Mouse (Mus musculus) liver, adult 2 months (tissue): Measurements from ENCODE around the gene Ankrd52. TPM values are rescaled to one million over a fixed set of nuclear protein-coding genes. Genes with fewer than 3 reads are reported as not detected.
A peak's percentile ranks its signal among the peaks of the same experiment; 100 is the strongest.

Experiments used
- DNase-seq: peaks from one replicate; pipeline ENCODE4 v3.0.0-alpha.2; 2011; ENCODE audit warnings: low read depth, low spot score; ENCODE audit errors: extremely low read depth
- H3K27ac ChIP-seq: fragments of 200-500 bp; replicated peaks from 2 replicates; pipeline ENCODE4 v1.5.1; 2012; ENCODE audit warnings: low read depth, mild to moderate bottlenecking, control low read depth, inconsistent platforms, low read length; ENCODE audit not compliant: insufficient read depth
- H3K27me3 ChIP-seq: fragments of 200-500 bp; 2 replicates; pipeline ENCODE4 v1.6.1; 2012; ENCODE audit warnings: mild to moderate bottlenecking, moderate library complexity, low read length, inconsistent platforms; ENCODE audit not compliant: control insufficient read depth, insufficient read depth
- H3K36me3 ChIP-seq: fragments of 200-500 bp; 2 replicates; pipeline ENCODE4 v1.6.1; 2012; ENCODE audit warnings: low read length, inconsistent platforms; ENCODE audit not compliant: control insufficient read depth, insufficient read depth
- H3K4me1 ChIP-seq: fragments of 200-500 bp; 2 replicates; pipeline ENCODE4 v1.6.1; 2011; ENCODE audit warnings: low read length; ENCODE audit not compliant: control insufficient read depth, insufficient read depth
- H3K4me3 ChIP-seq: fragments of 200-500 bp; 2 replicates; pipeline ENCODE4 v1.5.1; 2011; ENCODE audit warnings: low read depth, mild to moderate bottlenecking, control low read depth, low read length, moderate library complexity; ENCODE audit not compliant: insufficient read depth
- H3K79me2 ChIP-seq: fragments of 200-500 bp; 2 replicates; pipeline ENCODE4 v1.6.1; 2012; ENCODE audit warnings: inconsistent platforms, mild to moderate bottlenecking, low read length, moderate library complexity; ENCODE audit not compliant: control insufficient read depth, insufficient read depth
- H3K9ac ChIP-seq: fragments of 200-500 bp; 2 replicates; pipeline ENCODE4 v1.6.1; 2012; ENCODE audit warnings: low read depth, mild to moderate bottlenecking, control low read depth, inconsistent platforms, low read length
- CTCF ChIP-seq: fragments of 200-500 bp; IDR thresholded peaks from 2 replicates; pipeline ENCODE4 v1.5.1; 2011; ENCODE audit warnings: low read depth, low read length, control low read depth
- POLR2A ChIP-seq: fragments of 200-500 bp; IDR thresholded peaks from 2 replicates; pipeline ENCODE4 v1.6.1; 2011; ENCODE audit warnings: low read length, control low read depth; ENCODE audit not compliant: insufficient read depth; ENCODE audit errors: extremely low read depth
- WGBS: fragments of 180-500 bp; shearing (Covaris S2); methylation state at CpG from one replicate; pipeline ENCODE4 v1.1.7; 2018; 5-methylcytosine and 5-hydroxymethylcytosine counted together
- polyA plus RNA-seq: library from polyadenylated mRNA; depleted of rRNA; stranded (reverse); fragments of >200 nt; gene quantifications from 2 replicates; pipeline ENCODE4 v1.2.3, GENCODE M21; 2012
- total RNA-seq: library from RNA; depleted of rRNA; stranded (reverse); fragments of >200 nt; gene quantifications from 2 replicates; pipeline ENCODE4 v1.2.3, GENCODE M21; 2014

Ankrd52 gene
- total and polyA plus RNA-seq, 2 experiments, result 5.6 to 14.8 TPM

- 94% methylated on average over 7 of the region's 7 CpGs for whole genome bisulfite sequencing
- Histone ChIP-seq H3K4me3 (no peak overlapping the region), H3K9ac (no peak overlapping the region), H3K27ac (no peak overlapping the region), H3K4me1 (no peaks in the 10 kb centered on the region), H3K79me2 (no peaks in the 10 kb centered on the region), H3K27me3 (no peaks in the 10 kb centered on the region), H3K36me3 (peaks cover 24% of the 10 kb centered on the region)
- no peak for TF ChIP-seq CTCF
- TF ChIP-seq POLR2A, result no peak
- DNase-seq, result no peak
Observed at GRCm38 (mm10) chr10:128385902-128386301, 9.0 kb downstream of the Ankrd52 start.

GRCm38 (mm10) chr10:128388941-128389340 is 12.0 kb downstream of the Ankrd52 start:
- no peak overlapping the region for H3K27ac ChIP-seq
- WGBS, result 93% methylated on average over 14 of the region's 14 CpGs
- no peaks in the 10 kb centered on the region for H3K79me2 ChIP-seq
- H3K4me1 ChIP-seq, result no peaks in the 10 kb centered on the region
- no peak for TF ChIP-seq POLR2A
- TF ChIP-seq CTCF, result no peak
- no peak overlapping the region for H3K4me3 ChIP-seq
- H3K36me3 ChIP-seq, result peaks cover 11% of the 10 kb centered on the region; the same call in 1 of the 2 replicates
- DNase-seq, result no peak
- no peak overlapping the region for H3K9ac ChIP-seq
- no peaks in the 10 kb centered on the region for H3K27me3 ChIP-seq

GRCm38 (mm10) chr10:128389570-128389969 is 12.7 kb downstream of the Ankrd52 start:
- no peaks in the 10 kb centered on the region for H3K27me3 ChIP-seq
- H3K79me2 ChIP-seq, result no peaks in the 10 kb centered on the region
- H3K27ac ChIP-seq, result no peak overlapping the region
- peaks cover 6% of the 10 kb centered on the region; the same call in 1 of the 2 replicates for H3K36me3 ChIP-seq
- H3K9ac ChIP-seq, result no peak overlapping the region
- no peak for DNase-seq
- WGBS, result 80% methylated on average over 6 of the region's 6 CpGs
- no peak overlapping the region for H3K4me3 ChIP-seq
- no peaks in the 10 kb centered on the region for H3K4me1 ChIP-seq
- TF ChIP-seq POLR2A (no peak), CTCF (no peak)

GRCm38 (mm10) chr10:128390366-128390765 is 13.5 kb downstream of the Ankrd52 start:
- no peak for DNase-seq
- H3K9ac ChIP-seq, result no peak overlapping the region
- no peaks in the 10 kb centered on the region for H3K27me3 ChIP-seq
- H3K27ac ChIP-seq, result no peak overlapping the region
- H3K4me1 ChIP-seq, result no peaks in the 10 kb centered on the region
- H3K4me3 ChIP-seq, result no peak overlapping the region
- peaks cover 2% of the 10 kb centered on the region; the same call in 1 of the 2 replicates for H3K36me3 ChIP-seq
- H3K79me2 ChIP-seq, result no peaks in the 10 kb centered on the region
- no peak for TF ChIP-seq POLR2A
- TF ChIP-seq CTCF, result no peak
- WGBS, result 96% methylated on average over 12 of the region's 12 CpGs

- DNase-seq, result no peak
- Histone ChIP-seq H3K36me3 (no peaks in the 10 kb centered on the region; the same call in 1 of the 2 replicates), H3K9ac (no peak overlapping the region), H3K27ac (no peak overlapping the region), H3K4me1 (peaks cover 11% of the 10 kb centered on the region; the same call in 1 of the 2 replicates), H3K4me3 (no peak overlapping the region), H3K79me2 (no peaks in the 10 kb centered on the region), H3K27me3 (no peaks in the 10 kb centered on the region)
- 76% methylated on average over 6 of the region's 6 CpGs for WGBS
- TF ChIP-seq POLR2A (no peak), CTCF (no peak)
Observed at GRCm38 (mm10) chr10:128391850-128392249, 14.9 kb downstream of the Ankrd52 start.

GRCm38 (mm10) chr10:128396017-128396673 is 19.2 kb downstream of the Ankrd52 start:
- Histone ChIP-seq H3K4me1 (peaks cover 11% of the 10 kb centered on the region; the same call in 1 of the 2 replicates), H3K36me3 (no peaks in the 10 kb centered on the region; the same call in 1 of the 2 replicates), H3K27me3 (no peaks in the 10 kb centered on the region), H3K4me3 (no peak overlapping the region), H3K79me2 (no peaks in the 10 kb centered on the region), H3K9ac (0 out of 2 replicates have a peak overlapping the region, but pooled peaks have one; percentile 11), H3K27ac (no peak overlapping the region)
- WGBS, result 41% methylated on average over 11 of the region's 11 CpGs
- no peak for TF ChIP-seq POLR2A
- DNase-seq, result peak; percentile 71
